Mouse (Mus musculus) ES-Bruce4 (cell line): Measurements from ENCODE around the gene Cacna2d1. TPM values are rescaled to one million over a fixed set of nuclear protein-coding genes. Genes with fewer than 3 reads are reported as not detected.

ENCODE experiments used
- H3K27ac ChIP-seq: 2 replicates; pipeline ENCODE4 v1.5.1; 2012; ENCODE audit warnings: low read length, inconsistent platforms; ENCODE audit not compliant: insufficient read depth
- H3K27me3 ChIP-seq: 2 replicates; pipeline ENCODE4 v1.6.1; 2012; ENCODE audit warnings: mild to moderate bottlenecking, low read length, inconsistent platforms; ENCODE audit not compliant: control insufficient read depth, poor library complexity, insufficient read depth, severe bottlenecking
- H3K36me3 ChIP-seq: 2 replicates; pipeline ENCODE4 v1.6.1; 2012; ENCODE audit warnings: inconsistent platforms, mild to moderate bottlenecking, low read length, moderate library complexity; ENCODE audit not compliant: control insufficient read depth, poor library complexity, insufficient read depth, severe bottlenecking
- H3K4me1 ChIP-seq: one replicate; pipeline ENCODE4 v1.8.1; 2011; ENCODE audit warnings: low read length; ENCODE audit not compliant: control insufficient read depth, insufficient read depth
- H3K4me3 ChIP-seq: 2 replicates; pipeline ENCODE4 v1.5.1; 2011; ENCODE audit warnings: low read depth, mild to moderate bottlenecking, low read length
- H3K9ac ChIP-seq: 2 replicates; pipeline ENCODE4 v1.6.1; 2012; ENCODE audit warnings: low read depth, mild to moderate bottlenecking, inconsistent platforms; ENCODE audit not compliant: poor library complexity, severe bottlenecking
- H3K9me3 ChIP-seq: replicated peaks from 2 replicates; pipeline ENCODE4 v1.6.1; 2012; ENCODE audit warnings: mild to moderate bottlenecking, low read length, inconsistent platforms; ENCODE audit not compliant: control insufficient read depth, poor library complexity, insufficient read depth, severe bottlenecking
- CTCF ChIP-seq: IDR thresholded peaks from one replicate; pipeline ENCODE4 v1.8.1; 2011; ENCODE audit warnings: low read depth, low read length
- EP300 ChIP-seq: IDR thresholded peaks from 2 replicates; pipeline ENCODE4 v1.6.1; 2011; ENCODE audit warnings: low read depth, low read length; ENCODE audit not compliant: insufficient read depth
- POLR2A ChIP-seq: IDR thresholded peaks from one replicate; pipeline ENCODE4 v1.8.1; 2011; ENCODE audit warnings: low read length; ENCODE audit not compliant: insufficient read depth
- polyA plus RNA-seq: library from polyadenylated mRNA; stranded (reverse); fragments of >200 nt; gene quantifications from 2 replicates; pipeline ENCODE4 v1.2.4, GENCODE M21; 2011; ENCODE audit warnings: low read depth; ENCODE audit not compliant: missing spikeins, insufficient read depth, insufficient read length

The Cacna2d1 gene
- polyA plus RNA-seq, 1 experiment, result 8.0 TPM

DNA sequence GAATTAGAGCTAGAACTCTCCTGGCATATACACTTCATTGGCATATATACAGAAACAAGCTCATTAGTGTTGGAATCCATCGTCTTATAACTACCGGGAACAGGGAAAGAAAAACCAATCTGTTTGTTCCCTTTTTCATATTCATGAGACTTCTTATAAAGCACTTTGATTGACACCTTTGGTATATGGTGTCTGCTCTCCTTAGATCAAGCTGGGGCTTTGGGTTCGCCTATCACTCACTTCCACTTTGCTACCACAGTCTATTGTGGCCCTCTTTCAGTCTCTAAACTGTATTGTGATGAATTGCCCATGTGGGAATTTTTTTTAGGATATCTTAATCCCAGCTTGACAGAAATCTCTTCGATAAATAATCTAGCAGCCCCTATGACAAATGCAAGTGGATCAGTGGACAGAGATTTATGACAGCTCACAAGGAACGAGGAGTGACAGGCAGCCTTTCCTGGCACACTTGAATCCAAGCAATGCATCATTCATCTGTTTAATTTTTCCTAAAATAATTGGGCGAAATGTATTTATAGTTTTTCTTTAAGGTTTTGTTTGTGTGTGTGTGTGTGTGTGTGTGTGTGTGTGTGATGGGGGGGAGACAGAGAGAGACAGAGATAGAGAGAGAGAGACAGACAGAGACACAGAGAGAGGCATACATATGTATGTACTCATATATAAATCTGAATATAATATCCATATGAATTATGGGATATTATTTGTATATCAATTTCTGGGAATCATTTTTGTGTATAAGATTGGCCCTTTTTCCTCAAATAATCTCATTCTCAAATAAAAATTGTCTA is 200.0 kb downstream of the Cacna2d1 start:
- H3K4me1 ChIP-seq, result no peaks in the 10 kb centered on the region
- no peaks in the 10 kb centered on the region for H3K9me3 ChIP-seq
- no peak overlapping the region for H3K27ac ChIP-seq
- H3K27me3 ChIP-seq, result no peaks in the 10 kb centered on the region
- TF ChIP-seq CTCF (no peak), EP300 (no peak), POLR2A (no peak)
- H3K4me3 ChIP-seq, result no peak overlapping the region
- no peak overlapping the region for H3K9ac ChIP-seq
- H3K36me3 ChIP-seq, result no peaks in the 10 kb centered on the region

DNA sequence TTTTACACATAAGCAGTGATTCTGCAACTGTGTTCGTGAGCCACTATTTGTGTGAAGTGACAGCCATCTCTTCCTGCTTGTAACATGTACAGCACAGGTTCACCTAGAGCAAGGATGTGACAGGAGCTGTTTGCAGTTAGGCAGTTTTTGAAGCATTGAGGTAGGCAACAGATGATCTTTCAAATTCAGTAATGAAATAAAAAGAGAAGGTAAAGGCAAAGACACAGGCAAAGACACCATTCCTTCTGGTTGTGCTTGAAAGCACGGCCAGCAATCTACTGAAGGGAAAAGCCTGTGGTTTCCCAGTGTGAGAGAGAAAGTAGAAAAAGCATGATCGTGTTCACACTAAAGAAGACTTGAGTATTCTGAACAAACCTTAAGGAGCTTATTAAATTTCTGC is 201.5 kb downstream of the Cacna2d1 start:
- TF ChIP-seq CTCF (no peak), EP300 (no peak), POLR2A (no peak)
- H3K36me3 ChIP-seq, result no peaks in the 10 kb centered on the region
- H3K4me3 ChIP-seq, result no peak overlapping the region
- H3K4me1 ChIP-seq, result no peaks in the 10 kb centered on the region
- no peak overlapping the region for H3K27ac ChIP-seq
- H3K9ac ChIP-seq, result no peak overlapping the region
- H3K27me3 ChIP-seq, result no peaks in the 10 kb centered on the region
- H3K9me3 ChIP-seq, result no peaks in the 10 kb centered on the region

DNA sequence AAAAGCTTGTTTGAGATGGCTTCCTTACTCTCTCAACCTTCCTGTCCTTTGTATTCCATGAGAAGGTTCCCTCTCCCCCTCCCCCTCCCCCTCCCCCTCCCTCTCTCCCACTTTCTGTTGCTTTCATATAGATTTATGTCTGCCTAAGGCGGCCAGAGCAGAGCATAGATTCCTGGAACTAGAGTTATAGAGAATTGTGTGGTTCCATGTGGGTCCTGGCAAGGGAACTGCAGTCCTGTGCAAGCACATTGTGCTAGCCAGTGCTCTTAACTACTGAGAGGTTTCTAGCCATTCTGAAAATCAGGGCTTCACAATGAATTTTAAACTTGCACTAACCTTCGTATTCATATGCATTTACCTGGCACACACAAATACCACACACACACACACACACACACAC is 202.3 kb downstream of the Cacna2d1 start:
- Histone ChIP-seq H3K9ac (no peak overlapping the region), H3K36me3 (no peaks in the 10 kb centered on the region), H3K27ac (no peak overlapping the region), H3K4me1 (no peaks in the 10 kb centered on the region), H3K9me3 (no peaks in the 10 kb centered on the region), H3K27me3 (no peaks in the 10 kb centered on the region), H3K4me3 (no peak overlapping the region)
- TF ChIP-seq POLR2A, result no peak
- no peak for TF ChIP-seq CTCF
- no peak for TF ChIP-seq EP300

DNA sequence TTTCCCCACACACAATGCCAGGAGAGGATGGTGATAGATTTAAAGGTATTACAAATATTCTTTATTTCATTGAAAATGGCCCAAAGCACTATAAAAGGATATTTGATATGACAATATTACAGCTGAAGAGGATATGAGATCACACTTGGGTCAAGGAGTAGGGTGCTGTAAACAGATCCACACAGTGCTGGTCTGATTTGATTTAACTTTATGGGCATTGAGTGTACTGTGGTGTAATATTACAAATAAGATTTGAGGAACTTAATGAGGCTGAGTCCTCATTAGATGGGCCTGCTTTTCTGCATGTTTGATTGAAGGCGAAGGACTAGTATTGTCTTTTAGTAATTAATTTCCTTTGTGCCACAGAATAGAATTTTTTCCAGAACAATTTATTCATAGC is 212.1 kb downstream of the Cacna2d1 start:
- H3K4me3 ChIP-seq, result no peak overlapping the region

DNA sequence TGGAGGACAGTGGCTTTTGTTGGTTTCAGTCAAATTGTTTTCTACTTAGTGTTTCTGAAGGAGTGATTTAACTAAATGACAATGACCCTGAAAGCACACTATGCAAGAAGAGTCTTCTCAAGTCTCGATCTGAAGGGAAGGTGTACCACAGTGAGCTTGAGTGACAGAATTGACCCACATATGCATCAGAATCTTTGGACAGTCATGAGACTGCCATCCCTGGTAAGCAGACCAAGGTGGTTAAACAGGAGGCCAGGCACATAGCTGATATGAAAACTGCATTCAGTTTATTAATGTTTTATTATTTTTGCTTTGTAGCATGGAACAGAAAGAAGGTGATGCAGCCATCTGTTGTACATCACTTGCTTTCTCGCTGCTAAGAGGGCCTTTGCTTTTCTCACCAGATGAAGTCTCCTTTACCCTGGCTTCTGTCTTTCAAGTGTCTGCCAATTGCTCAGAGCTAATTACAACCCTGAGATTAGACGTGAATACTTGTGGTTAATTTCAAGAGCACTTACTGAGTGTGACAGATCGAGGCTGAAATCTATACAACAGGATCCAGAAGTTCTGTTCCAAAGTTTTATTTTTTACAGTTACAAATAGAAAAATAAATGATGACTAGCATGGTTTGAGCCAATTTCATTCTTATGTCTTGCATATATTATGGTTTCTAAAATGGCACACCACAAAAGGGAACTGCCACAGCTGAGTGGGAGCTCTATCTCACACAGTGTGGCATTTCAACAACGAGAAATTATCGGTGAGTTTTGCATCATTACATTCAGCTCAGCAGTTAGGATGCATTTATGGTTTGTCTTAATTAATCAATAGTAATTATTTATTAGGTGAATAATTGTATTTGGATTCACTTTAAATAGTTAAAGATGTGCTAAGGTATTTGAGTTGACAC is 221.1 kb downstream of the Cacna2d1 start:
- Histone ChIP-seq H3K4me1 (no peaks in the 10 kb centered on the region), H3K9me3 (no peaks in the 10 kb centered on the region), H3K27me3 (no peaks in the 10 kb centered on the region), H3K27ac (no peak overlapping the region), H3K9ac (no peak overlapping the region), H3K36me3 (no peaks in the 10 kb centered on the region), H3K4me3 (no peak overlapping the region)
- TF ChIP-seq POLR2A, result no peak
- no peak for TF ChIP-seq CTCF
- no peak for TF ChIP-seq EP300

More for the DNA sequence above, 212.1 kb downstream of the Cacna2d1 start:
- H3K27ac ChIP-seq, result no peak overlapping the region
- TF ChIP-seq CTCF, result no peak
- H3K36me3 ChIP-seq, result no peaks in the 10 kb centered on the region
- H3K4me1 ChIP-seq, result no peaks in the 10 kb centered on the region
- no peak overlapping the region for H3K9ac ChIP-seq
- H3K9me3 ChIP-seq, result no peaks in the 10 kb centered on the region
- H3K27me3 ChIP-seq, result no peaks in the 10 kb centered on the region

DNA sequence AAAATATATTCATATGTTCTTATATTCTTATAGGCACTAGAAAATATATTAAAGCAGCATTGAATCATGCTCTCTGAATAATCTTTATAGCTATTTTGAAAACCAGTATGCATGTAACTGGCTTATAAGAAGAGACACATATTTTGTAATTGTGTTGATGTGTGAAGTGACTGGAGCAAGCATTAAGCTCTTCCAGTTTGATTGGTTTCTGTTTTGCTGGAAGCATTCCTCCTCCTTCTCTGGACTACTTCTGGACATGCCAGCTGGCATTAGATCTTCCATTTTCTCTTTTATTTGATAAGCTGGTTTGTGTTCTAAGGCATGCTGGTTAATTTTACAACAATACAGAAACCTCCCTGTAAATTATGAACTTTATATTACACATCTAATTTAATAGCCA is 228.8 kb downstream of the Cacna2d1 start:
- H3K36me3 ChIP-seq, result no peaks in the 10 kb centered on the region
- no peak for TF ChIP-seq POLR2A
- no peak for TF ChIP-seq EP300
- no peak for TF ChIP-seq CTCF
- H3K9me3 ChIP-seq, result no peaks in the 10 kb centered on the region
- no peaks in the 10 kb centered on the region for H3K4me1 ChIP-seq
- no peaks in the 10 kb centered on the region for H3K27me3 ChIP-seq
- no peak overlapping the region for H3K4me3 ChIP-seq
- H3K9ac ChIP-seq, result no peak overlapping the region
- H3K27ac ChIP-seq, result no peak overlapping the region
